Mouse (Mus musculus): ENCODE data around the gene Cd200r1. TPM values are rescaled to one million over a fixed set of nuclear protein-coding genes. Genes with fewer than 3 reads are reported as not detected.

The Cd200r1 gene
- total RNA-seq, 1 experiment, result 0.09 TPM

- in situ Hi-C loops (cut with MboI; ENCODE audit: low sequenced_read_pairs in 2 of 2, unreplicated experiment in 2 of 2), result no loop called here
Measured at GRCm38 (mm10) chr16:44724847-44725246, 40.7 kb upstream of the Cd200r1 start.

GRCm38 (mm10) chr16:44725286-44726223 lies 40.0 kb upstream of the Cd200r1 start:
- peak overlapping the region; percentile 91; the same call in 1 of the 2 replicates for H3K27ac ChIP-seq (ENCODE audit: insufficient read depth, low read depth, low read length, poor library complexity, severe bottlenecking)
- peak overlapping the region; percentile 85 to 96 for H3K4me3 ChIP-seq (ENCODE audit: insufficient read depth in 1 of 2, low read depth in 1 of 2, low read length in 2 of 2, poor library complexity in 1 of 2, severe bottlenecking in 1 of 2)
- no peak for TF ChIP-seq HCFC1 (IDR thresholded peaks at IDR 0.05; ENCODE audit: borderline replicate concordance, insufficient read depth, low read length)
- no peak for TF ChIP-seq MAFK (IDR thresholded peaks at IDR 0.05; ENCODE audit: insufficient read depth, low read depth, low read length)
- TF ChIP-seq ZC3H11A (IDR thresholded peaks at IDR 0.05; ENCODE audit: borderline replicate concordance, low read depth, low read length), result peak; percentile 62; the same call in 1 of the 2 replicates
- no peak for TF ChIP-seq CHD2 (IDR thresholded peaks at IDR 0.05; ENCODE audit: low read depth, low read length)
- no peaks in the 10 kb centered on the region for H3K9me3 ChIP-seq (ENCODE audit: control insufficient read depth, insufficient read depth, low read depth, low read length)
- peak overlapping the region; percentile 99 for H3K9ac ChIP-seq (ENCODE audit: insufficient read depth, low read depth, low read length, poor library complexity, severe bottlenecking)
- in situ Hi-C loops (cut with MboI; ENCODE audit: low sequenced_read_pairs in 2 of 2, unreplicated experiment in 2 of 2), result no loop called here
- DNase-seq (ENCODE audit: low read depth, low spot score), result peak; percentile 68
- H3K36me3 ChIP-seq (ENCODE audit: control insufficient read depth, insufficient read depth, low read length, poor library complexity, severe bottlenecking), result peaks cover 10% of the 10 kb centered on the region
- H3K4me1 ChIP-seq (ENCODE audit: control insufficient read depth in 2 of 2, insufficient read depth in 2 of 2, low read length in 2 of 2, poor library complexity in 1 of 2), result peaks cover 0 to 5% of the 10 kb centered on the region in 2 experiments; a peak in 1 of 4 replicates

More at GRCm38 (mm10) chr16:44724847-44725246, 40.7 kb upstream of the Cd200r1 start:
- Histone ChIP-seq H3K36me3 (ENCODE audit: control insufficient read depth, insufficient read depth, low read length, poor library complexity, severe bottlenecking) (peaks cover 15% of the 10 kb centered on the region), H3K9ac (ENCODE audit: insufficient read depth, low read depth, low read length, poor library complexity, severe bottlenecking) (peak overlapping the region; percentile 99), H3K9me3 (ENCODE audit: control insufficient read depth, insufficient read depth, low read depth, low read length) (no peaks in the 10 kb centered on the region), H3K4me3 (ENCODE audit: insufficient read depth in 1 of 2, low read depth in 1 of 2, low read length in 2 of 2, poor library complexity in 1 of 2, severe bottlenecking in 1 of 2) (peak overlapping the region; percentile 85 to 96), H3K4me1 (ENCODE audit: control insufficient read depth in 2 of 2, insufficient read depth in 2 of 2, low read length in 2 of 2, poor library complexity in 1 of 2) (peaks cover 0 to 5% of the 10 kb centered on the region in 2 experiments; a peak in 1 of 4 replicates), H3K27ac (ENCODE audit: insufficient read depth, low read depth, low read length, poor library complexity, severe bottlenecking) (peak overlapping the region; percentile 91)
- peak; percentile 65 for DNase-seq (ENCODE audit: low read depth, low spot score)
- TF ChIP-seq CHD2 (IDR thresholded peaks at IDR 0.05; ENCODE audit: low read depth, low read length) (peak; percentile 97), HCFC1 (IDR thresholded peaks at IDR 0.05; ENCODE audit: borderline replicate concordance, insufficient read depth, low read length) (no peak)

- peaks cover 0 to 5% of the 10 kb centered on the region in 2 experiments; a peak in 1 of 4 replicates for H3K4me1 ChIP-seq (ENCODE audit: control insufficient read depth in 2 of 2, insufficient read depth in 2 of 2, low read length in 2 of 2, poor library complexity in 1 of 2)
- in situ Hi-C loops (cut with MboI; ENCODE audit: low sequenced_read_pairs in 2 of 2, unreplicated experiment in 2 of 2), result no loop called here
- H3K4me3 ChIP-seq (ENCODE audit: insufficient read depth in 1 of 2, low read depth in 1 of 2, low read length in 2 of 2, poor library complexity in 1 of 2, severe bottlenecking in 1 of 2), result no peak overlapping the region
- no peak for DNase-seq (ENCODE audit: low read depth, low spot score)
- H3K36me3 ChIP-seq (ENCODE audit: control insufficient read depth, insufficient read depth, low read length, poor library complexity, severe bottlenecking), result peaks cover 23% of the 10 kb centered on the region
- no peak overlapping the region for H3K27ac ChIP-seq (ENCODE audit: insufficient read depth, low read depth, low read length, poor library complexity, severe bottlenecking)
- no peak overlapping the region for H3K9ac ChIP-seq (ENCODE audit: insufficient read depth, low read depth, low read length, poor library complexity, severe bottlenecking)
- no peaks in the 10 kb centered on the region for H3K9me3 ChIP-seq (ENCODE audit: control insufficient read depth, insufficient read depth, low read depth, low read length)
- TF ChIP-seq CHD2 (IDR thresholded peaks at IDR 0.05; ENCODE audit: low read depth, low read length) (no peak), MAFK (IDR thresholded peaks at IDR 0.05; ENCODE audit: insufficient read depth, low read depth, low read length) (no peak), HCFC1 (IDR thresholded peaks at IDR 0.05; ENCODE audit: borderline replicate concordance, insufficient read depth, low read length) (no peak)
Measured at GRCm38 (mm10) chr16:44727525-44727924, 38.0 kb upstream of the Cd200r1 start.

DNA sequence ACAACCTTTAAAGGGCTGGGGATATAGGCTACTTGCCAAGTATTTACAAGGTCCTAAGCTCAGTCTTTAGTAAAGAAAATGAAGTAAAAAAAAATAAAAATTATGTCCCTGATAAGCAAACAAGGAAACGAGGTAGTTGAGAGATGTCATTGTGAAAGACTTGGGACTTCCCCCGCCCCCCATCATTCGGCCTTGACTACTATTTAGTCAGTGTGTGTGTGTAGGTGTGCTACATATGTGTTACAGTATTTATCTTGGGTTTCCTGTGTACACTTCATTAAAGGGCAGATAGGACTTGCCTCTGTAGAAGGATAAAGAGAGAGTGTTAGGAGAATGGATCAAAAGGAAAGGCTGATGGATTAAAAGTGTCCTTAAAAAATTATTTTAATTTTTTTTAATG lies 31.5 kb upstream of the Cd200r1 start:
- no peaks in the 10 kb centered on the region for H3K9me3 ChIP-seq (ENCODE audit: control insufficient read depth, insufficient read depth, low read depth, low read length)
- in situ Hi-C loops (cut with MboI; ENCODE audit: low sequenced_read_pairs in 2 of 2, unreplicated experiment in 2 of 2), result no loop called here
- DNase-seq (ENCODE audit: low read depth, low spot score), result no peak
- H3K4me3 ChIP-seq (ENCODE audit: insufficient read depth in 1 of 2, low read depth in 1 of 2, low read length in 2 of 2, poor library complexity in 1 of 2, severe bottlenecking in 1 of 2), result no peak overlapping the region
- no peak overlapping the region for H3K9ac ChIP-seq (ENCODE audit: insufficient read depth, low read depth, low read length, poor library complexity, severe bottlenecking)
- H3K4me1 ChIP-seq (ENCODE audit: control insufficient read depth in 2 of 2, insufficient read depth in 2 of 2, low read length in 2 of 2, poor library complexity in 1 of 2), result no peaks in the 10 kb centered on the region
- TF ChIP-seq ZNF384 (IDR thresholded peaks at IDR 0.05; ENCODE audit: low read depth, low read length) (no peak), MAFK (IDR thresholded peaks at IDR 0.05; ENCODE audit: insufficient read depth, low read depth, low read length) (no peak), CHD2 (IDR thresholded peaks at IDR 0.05; ENCODE audit: low read depth, low read length) (no peak), HCFC1 (IDR thresholded peaks at IDR 0.05; ENCODE audit: borderline replicate concordance, insufficient read depth, low read length) (no peak), ZC3H11A (IDR thresholded peaks at IDR 0.05; ENCODE audit: borderline replicate concordance, low read depth, low read length) (no peak)
- H3K27ac ChIP-seq (ENCODE audit: insufficient read depth, low read depth, low read length, poor library complexity, severe bottlenecking), result no peak overlapping the region
- peaks cover 56% of the 10 kb centered on the region for H3K36me3 ChIP-seq (ENCODE audit: control insufficient read depth, insufficient read depth, low read length, poor library complexity, severe bottlenecking)

Measured in ES-E14 (cell line).